Mouse (Mus musculus): ENCODE data around the gene Uso1.

Uso1 gene

GRCm38 (mm10) chr5:92139191-92139590 is 1.5 kb downstream of the Uso1 start:
- ChIA-PET POLR2A (interaction anchor here (0.6 to 3.2 kb wide), 19 partner anchors 8 to 97 kb away, joined by 3 to 23 read pairs (median 5); partner anchors contain the start of gene G3bp2 (in 4 of the 4)), CTCF (interaction anchor here in 2 of 4 experiments (0.7 to 0.9 kb wide), 2 partner anchors 27 to 101 kb away, joined by 3 to 4 read pairs; no protein-coding TSS in a partner anchor)

- ChIA-PET CTCF (interaction anchor here in 1 of 4 experiments (0.6 kb wide), 1 partner anchor 25 kb away, joined by 4 read pairs; no protein-coding TSS in a partner anchor), POLR2A (interaction anchor here in 3 of 4 experiments (0.6 to 1.6 kb wide), 13 partner anchors 8 to 1144 kb away, joined by 3 to 6 read pairs (median 4); partner anchors contain the start of gene G3bp2 (in 1 of the 3))
Observed at GRCm38 (mm10) chr5:92141696-92142095, 4.0 kb downstream of the Uso1 start.

GRCm38 (mm10) chr5:92142481-92142880 is 4.7 kb downstream of the Uso1 start:
- ChIA-PET CTCF (interaction anchor here in 1 of 4 experiments (0.6 kb wide), 1 partner anchor 27 kb away, joined by 3 read pairs; no protein-coding TSS in a partner anchor), POLR2A (interaction anchor here (0.6 to 1.6 kb wide), 12 partner anchors 11 to 153 kb away, joined by 3 to 5 read pairs (median 4); partner anchors contain the start of gene G3bp2 (in 1 of the 4))

- ChIA-PET CTCF (no interaction called here), POLR2A (interaction anchor here in 2 of 4 experiments (0.9 to 2.1 kb wide), 5 partner anchors 20 to 101 kb away, joined by 3 to 8 read pairs (median 3); no protein-coding TSS in a partner anchor)
Observed at GRCm38 (mm10) chr5:92143665-92144064, 5.9 kb downstream of the Uso1 start.

- ChIA-PET POLR2A (interaction anchor here in 1 of 4 experiments (1.4 to 2.1 kb wide), 2 partner anchors 18 to 32 kb away, joined by 3 to 8 read pairs; no protein-coding TSS in a partner anchor), CTCF (no interaction called here)
Observed at GRCm38 (mm10) chr5:92144954-92145708, 7.4 kb downstream of the Uso1 start.

GRCm38 (mm10) chr5:92148248-92148647 is 10.5 kb downstream of the Uso1 start:
- CTCF ChIA-PET: no interaction called here

GRCm38 (mm10) chr5:92149330-92149982 is 11.7 kb downstream of the Uso1 start:
- CTCF ChIA-PET: no interaction called here

More at GRCm38 (mm10) chr5:92148248-92148647, 10.5 kb downstream of the Uso1 start:
- POLR2A ChIA-PET: no interaction called here

GRCm38 (mm10) chr5:92154861-92155260 is 17.1 kb downstream of the Uso1 start:
- CTCF ChIA-PET: no interaction called here
- POLR2A ChIA-PET: interaction anchor here in 3 of 4 experiments (1.0 to 2.2 kb wide), 4 partner anchors 9 to 41 kb away, joined by 3 to 5 read pairs (median 4); no protein-coding TSS in a partner anchor

More at GRCm38 (mm10) chr5:92149330-92149982, 11.7 kb downstream of the Uso1 start:
- POLR2A ChIA-PET: interaction anchor here in 1 of 4 experiments (0.7 kb wide), 1 partner anchor 107 kb away, joined by 3 read pairs; no protein-coding TSS in a partner anchor

- CTCF ChIA-PET: no interaction called here
- POLR2A ChIA-PET: no interaction called here
Observed at GRCm38 (mm10) chr5:92165976-92166375, 28.2 kb downstream of the Uso1 start.

- ChIA-PET CTCF (no interaction called here), POLR2A (interaction anchor here in 1 of 4 experiments (1.2 kb wide), 1 partner anchor 14 kb away, joined by 3 read pairs; no protein-coding TSS in a partner anchor)
Observed at GRCm38 (mm10) chr5:92183071-92183830, 45.5 kb downstream of the Uso1 start.

GRCm38 (mm10) chr5:92188881-92189483 is 51.2 kb downstream of the Uso1 start:
- POLR2A ChIA-PET: interaction anchor here in 2 of 4 experiments (0.6 to 1.7 kb wide), 3 partner anchors 8 to 21 kb away, joined by 3 to 4 read pairs (median 3); no protein-coding TSS in a partner anchor

GRCm38 (mm10) chr5:92195716-92196115 is 58.0 kb downstream of the Uso1 start:
- POLR2A ChIA-PET: interaction anchor here in 2 of 4 experiments (0.6 to 1.0 kb wide), 5 partner anchors 14 to 152 kb away, joined by 3 to 5 read pairs (median 3); no protein-coding TSS in a partner anchor
- CTCF ChIA-PET: interaction anchor here (0.5 to 1.4 kb wide), 14 partner anchors 9 to 207 kb away, joined by 3 to 11 read pairs (median 3); partner anchors contain the start of gene Naaa (in 1 of the 4)

More at GRCm38 (mm10) chr5:92188881-92189483, 51.2 kb downstream of the Uso1 start:
- CTCF ChIA-PET: interaction anchor here in 2 of 4 experiments (0.6 to 1.1 kb wide), 3 partner anchors 8 to 539 kb away, joined by 3 read pairs; no protein-coding TSS in a partner anchor

- ChIA-PET POLR2A (interaction anchor here in 3 of 4 experiments (0.5 to 1.5 kb wide), 5 partner anchors 8 to 42 kb away, joined by 3 to 9 read pairs (median 4); no protein-coding TSS in a partner anchor), CTCF (interaction anchor here in 3 of 4 experiments (0.6 to 1.1 kb wide), 3 partner anchors 9 to 57 kb away, joined by 3 read pairs; no protein-coding TSS in a partner anchor)
Observed at GRCm38 (mm10) chr5:92196895-92197811, 59.4 kb downstream of the Uso1 start.

GRCm38 (mm10) chr5:92198266-92198665 is 60.5 kb downstream of the Uso1 start:
- CTCF ChIA-PET: interaction anchor here in 1 of 4 experiments (0.7 kb wide), 1 partner anchor 85 kb away, joined by 4 read pairs; no protein-coding TSS in a partner anchor
- POLR2A ChIA-PET: interaction anchor here in 2 of 4 experiments (0.7 to 1.1 kb wide), 2 partner anchors 9 to 79 kb away, joined by 4 to 5 read pairs; no protein-coding TSS in a partner anchor

- POLR2A ChIA-PET: interaction anchor here in 1 of 4 experiments (0.6 to 2.7 kb wide), 3 partner anchors 16 to 25 kb away, joined by 3 to 16 read pairs (median 3); no protein-coding TSS in a partner anchor
- CTCF ChIA-PET: interaction anchor here in 2 of 4 experiments (1.2 to 1.6 kb wide), 2 partner anchors 9 kb away, joined by 3 to 4 read pairs; no protein-coding TSS in a partner anchor
Observed at GRCm38 (mm10) chr5:92204162-92205036, 66.7 kb downstream of the Uso1 start.

All from embryonic stem cell, embryonic (primary cell).